Mouse (Mus musculus) intestine, embryonic 16.5 days (tissue): Measurements from ENCODE around the gene Gm45521. TPM values are rescaled to one million over a fixed set of nuclear protein-coding genes. Genes with fewer than 3 reads are reported as not detected.

ENCODE experiments used
- ATAC-seq: fragments of 200-750 bp; cut with Nextera tagmentation; 2 replicates; pipeline ENCODE4 v1.8.0; 2017; ENCODE audit warnings: moderate TSS enrichment, moderate library complexity
- H3K27ac ChIP-seq: fragments of 300-500 bp; sonication (generic); 2 replicates; pipeline ENCODE4 v1.5.1; 2014; ENCODE audit warnings: mild to moderate bottlenecking, low read length
- H3K27me3 ChIP-seq: fragments of 300-500 bp; sonication (generic); replicated peaks from 2 replicates; pipeline ENCODE4 v1.6.1; 2014; ENCODE audit warnings: low read length, control low read depth, mixed read lengths; ENCODE audit not compliant: control insufficient read depth, insufficient read depth
- H3K36me3 ChIP-seq: fragments of 300-500 bp; sonication (generic); 2 replicates; pipeline ENCODE4 v1.6.1; 2014; ENCODE audit warnings: low read length, control low read depth; ENCODE audit not compliant: control insufficient read depth, insufficient read depth
- H3K4me1 ChIP-seq: fragments of 300-500 bp; sonication (generic); 2 replicates; pipeline ENCODE4 v1.6.1; 2014; ENCODE audit warnings: low read length, control low read depth, mixed read lengths; ENCODE audit not compliant: control insufficient read depth, insufficient read depth
- H3K4me2 ChIP-seq: fragments of 300-500 bp; sonication (generic); 2 replicates; pipeline ENCODE4 v1.6.1; 2014; ENCODE audit warnings: low read depth, low read length, control low read depth
- H3K4me3 ChIP-seq: fragments of 300-500 bp; sonication (generic); 2 replicates; pipeline ENCODE4 v1.5.1; 2014; ENCODE audit warnings: mild to moderate bottlenecking, low read length
- H3K9ac ChIP-seq: fragments of 300-500 bp; sonication (generic); 2 replicates; pipeline ENCODE4 v1.6.1; 2014; ENCODE audit warnings: low read depth, low read length
- H3K9me3 ChIP-seq: fragments of 300-500 bp; sonication (generic); 2 replicates; pipeline ENCODE4 v1.6.1; 2016; ENCODE audit warnings: low read length, control low read depth; ENCODE audit not compliant: control insufficient read depth
- WGBS: fragments of 180-500 bp; shearing (Covaris S2); extraction: QIAGEN DNeasy Blood & Tissue Kit; methylation state at CpG from one replicate; pipeline ENCODE4 v1.1.7; 2014; 5-methylcytosine and 5-hydroxymethylcytosine counted together
- polyA plus RNA-seq: library from polyadenylated mRNA; unstranded; fragments of >200 nt; fragmentation: Nextera tagmentation; extraction: Ambion mirVana; gene quantifications from 2 replicates; pipeline ENCODE4 v1.2.1, GENCODE M21; 2015

Gene Gm45521
- polyA plus RNA-seq, 1 experiment from 2014 or later = not detected

DNA sequence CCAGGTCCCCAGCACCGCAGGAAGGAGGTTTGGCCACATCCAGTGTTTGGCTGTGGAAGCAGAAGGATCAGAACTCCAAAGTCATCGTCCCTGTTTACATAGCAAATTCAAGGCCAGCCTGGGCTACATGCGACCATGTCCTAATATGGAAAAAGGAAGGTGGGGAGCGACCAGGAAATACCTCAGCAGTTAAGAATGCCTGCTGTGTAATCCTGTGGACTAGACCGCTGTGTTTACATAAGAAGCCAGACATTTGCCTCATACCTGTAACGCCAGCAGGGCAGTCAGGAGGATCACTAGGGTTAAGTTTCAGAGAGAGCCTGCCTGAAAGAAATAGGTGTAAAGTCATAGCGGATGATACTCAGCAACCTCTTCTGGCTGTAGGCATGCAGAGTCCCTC lies 6.1 kb downstream of the Gm45521 start:
- H3K27ac ChIP-seq = 0 out of 2 replicates have a peak overlapping the region, but pooled peaks have one; percentile 24
- no peaks in the 10 kb centered on the region for H3K36me3 ChIP-seq
- H3K9me3 ChIP-seq = no peaks in the 10 kb centered on the region
- no peak overlapping the region for H3K4me3 ChIP-seq
- peaks cover 15% of the 10 kb centered on the region; the same call in 1 of the 2 replicates for H3K4me1 ChIP-seq
- ATAC-seq = peak; percentile 42; the same call in 1 of the 2 replicates
- 41% methylated on average over 7 of the region's 7 CpGs for WGBS
- H3K27me3 ChIP-seq = no peaks in the 10 kb centered on the region
- H3K4me2 ChIP-seq = no peak overlapping the region
- no peak overlapping the region for H3K9ac ChIP-seq

DNA sequence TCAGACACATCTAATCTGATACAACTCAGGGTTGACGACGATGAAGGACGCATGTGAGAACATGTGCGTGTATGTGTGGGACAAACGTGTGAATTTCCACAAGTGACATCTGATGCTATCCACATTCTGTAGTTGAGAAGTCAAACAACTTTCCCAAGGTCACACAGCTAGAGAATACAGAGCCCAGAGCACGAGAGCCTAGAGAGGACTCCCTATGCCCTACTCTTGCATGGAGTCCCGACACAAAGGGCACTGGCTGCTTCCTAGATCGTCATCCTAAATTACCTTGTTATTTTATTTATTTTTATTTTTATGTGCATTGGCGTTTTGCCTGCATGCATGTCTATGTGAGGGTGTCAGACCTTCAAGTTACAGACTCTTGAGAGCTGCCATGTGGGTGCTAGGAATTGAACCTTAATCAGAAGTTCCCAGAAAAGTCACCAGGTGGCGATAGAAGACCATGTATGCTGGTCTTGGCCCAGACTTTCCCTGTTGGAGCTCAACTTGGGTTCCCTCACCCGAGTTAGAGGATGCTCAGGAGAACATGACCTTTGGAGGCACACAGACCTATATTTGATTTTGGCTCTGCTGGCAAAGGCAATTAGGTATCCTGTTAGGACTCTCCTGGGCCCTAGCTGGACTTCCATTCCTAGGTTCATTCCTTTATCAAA lies 7.3 kb downstream of the Gm45521 start:
- Histone ChIP-seq H3K27ac (no peak overlapping the region), H3K9ac (no peak overlapping the region), H3K36me3 (no peaks in the 10 kb centered on the region), H3K4me2 (no peak overlapping the region), H3K4me3 (no peak overlapping the region), H3K9me3 (no peaks in the 10 kb centered on the region), H3K4me1 (peaks cover 15% of the 10 kb centered on the region; the same call in 1 of the 2 replicates), H3K27me3 (no peaks in the 10 kb centered on the region)
- 47% methylated on average over 11 of the region's 11 CpGs for WGBS
- ATAC-seq = peak; percentile 64

DNA sequence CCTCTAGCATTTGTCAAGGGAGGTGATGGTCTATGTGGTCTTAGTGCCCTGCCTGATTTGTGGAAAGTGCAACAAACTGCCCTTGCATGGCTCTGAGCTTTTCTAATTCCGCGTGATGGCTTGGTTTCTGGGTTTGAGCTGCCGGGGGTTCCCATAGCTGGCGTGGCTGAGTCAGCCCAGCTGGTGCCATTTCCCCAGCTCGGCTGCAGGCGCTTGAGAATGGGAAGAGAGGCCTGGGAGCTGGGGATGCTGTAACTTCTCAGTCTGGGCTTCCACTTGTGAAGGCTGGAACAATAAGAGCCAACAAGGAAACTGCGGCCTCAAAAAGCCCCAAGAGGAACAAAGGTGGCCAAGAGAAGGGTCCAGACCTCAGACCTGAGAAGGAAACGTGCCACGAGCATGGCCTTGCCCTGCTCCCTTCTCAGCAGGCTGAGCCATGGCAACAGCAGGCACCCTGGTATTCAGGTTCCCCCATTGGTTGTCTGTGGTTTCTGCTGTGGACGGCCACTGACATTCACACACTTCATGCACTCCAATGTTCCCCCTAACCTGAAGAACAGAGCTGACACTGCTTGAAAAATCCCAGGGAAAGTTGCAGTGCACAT lies 14.9 kb downstream of the Gm45521 start:
- Histone ChIP-seq H3K4me1 (no peaks in the 10 kb centered on the region), H3K27ac (no peak overlapping the region), H3K9ac (no peak overlapping the region), H3K4me2 (no peak overlapping the region), H3K9me3 (no peaks in the 10 kb centered on the region), H3K4me3 (no peak overlapping the region), H3K27me3 (no peaks in the 10 kb centered on the region), H3K36me3 (no peaks in the 10 kb centered on the region)
- no peak for ATAC-seq
- WGBS = 55% methylated on average over 10 of the region's 10 CpGs

DNA sequence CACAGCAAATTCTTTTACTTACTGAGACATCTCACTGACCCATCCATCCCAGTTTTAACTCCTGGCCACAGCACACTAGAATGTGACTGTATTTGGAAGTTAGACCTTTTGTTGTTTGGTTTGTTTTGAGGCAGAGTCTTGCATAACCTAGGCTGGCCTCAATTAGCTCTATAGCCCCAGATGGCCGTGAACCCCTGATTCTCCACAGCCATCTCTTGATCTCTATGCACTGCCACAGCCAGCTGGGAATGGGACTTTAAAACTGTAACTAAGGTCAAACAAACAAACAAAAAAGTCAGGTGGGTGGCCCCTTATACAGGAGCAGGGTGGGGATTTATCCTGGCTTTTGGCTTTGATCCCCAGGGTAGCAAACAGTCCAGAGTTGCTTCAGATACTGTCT lies 17.6 kb downstream of the Gm45521 start:
- H3K36me3 ChIP-seq = no peaks in the 10 kb centered on the region
- no peak overlapping the region for H3K9ac ChIP-seq
- H3K4me1 ChIP-seq = no peaks in the 10 kb centered on the region
- H3K27ac ChIP-seq = no peak overlapping the region
- WGBS = 83% methylated on average over 1 of the region's 1 CpGs
- no peaks in the 10 kb centered on the region for H3K9me3 ChIP-seq
- ATAC-seq = no peak
- no peaks in the 10 kb centered on the region for H3K27me3 ChIP-seq
- H3K4me3 ChIP-seq = no peak overlapping the region
- H3K4me2 ChIP-seq = no peak overlapping the region

DNA sequence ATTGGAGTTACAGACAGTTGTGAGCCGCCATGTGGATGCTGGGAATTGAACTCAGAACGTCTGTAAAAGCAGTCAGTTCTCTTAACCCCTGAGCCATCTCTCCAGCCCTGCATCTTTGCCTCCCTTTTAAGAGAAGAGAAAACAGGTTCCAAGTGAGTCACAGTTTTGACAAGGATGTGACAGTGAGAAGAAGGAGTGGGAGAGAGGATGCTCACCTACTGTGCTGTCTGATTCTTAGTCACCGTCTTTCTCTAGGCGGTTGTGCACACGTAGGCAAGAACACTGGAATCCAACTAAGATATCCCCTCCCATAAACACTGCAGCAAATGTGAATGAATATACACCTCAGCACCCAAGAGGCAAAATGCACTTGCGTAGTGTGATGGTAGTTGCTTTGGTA lies 18.1 kb downstream of the Gm45521 start:
- no peak overlapping the region for H3K27ac ChIP-seq
- H3K4me1 ChIP-seq = no peaks in the 10 kb centered on the region
- no peak overlapping the region for H3K4me2 ChIP-seq
- no peak overlapping the region for H3K4me3 ChIP-seq
- H3K9me3 ChIP-seq = no peaks in the 10 kb centered on the region
- no peak for ATAC-seq
- H3K9ac ChIP-seq = no peak overlapping the region
- H3K27me3 ChIP-seq = no peaks in the 10 kb centered on the region
- WGBS = 81% methylated on average over 6 of the region's 6 CpGs
- H3K36me3 ChIP-seq = no peaks in the 10 kb centered on the region

DNA sequence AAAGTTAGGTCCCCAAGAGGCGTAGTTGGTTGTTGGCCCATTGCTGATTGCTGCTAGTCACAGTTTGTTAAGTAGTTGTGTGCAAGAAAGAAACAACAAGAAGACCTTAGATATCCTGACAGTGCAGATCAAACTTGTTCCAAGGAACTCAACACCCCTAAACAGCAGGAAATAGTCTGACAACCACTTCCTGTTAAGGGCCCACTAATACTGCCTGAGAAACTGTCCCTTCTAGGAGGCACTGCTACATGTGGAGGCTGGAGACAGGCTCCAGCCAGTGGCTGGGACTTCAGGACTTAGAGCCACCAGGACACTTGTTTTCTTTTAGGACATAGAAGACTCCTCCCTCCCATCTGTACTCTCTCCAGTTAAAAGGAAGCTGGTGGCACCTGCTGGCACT lies 20.4 kb downstream of the Gm45521 start:
- 90% methylated on average over 1 of the region's 1 CpGs for WGBS
- Histone ChIP-seq H3K27me3 (no peaks in the 10 kb centered on the region), H3K4me1 (no peaks in the 10 kb centered on the region), H3K36me3 (no peaks in the 10 kb centered on the region), H3K4me2 (no peak overlapping the region), H3K9ac (no peak overlapping the region), H3K9me3 (no peaks in the 10 kb centered on the region), H3K4me3 (no peak overlapping the region), H3K27ac (no peak overlapping the region)
- no peak for ATAC-seq

DNA sequence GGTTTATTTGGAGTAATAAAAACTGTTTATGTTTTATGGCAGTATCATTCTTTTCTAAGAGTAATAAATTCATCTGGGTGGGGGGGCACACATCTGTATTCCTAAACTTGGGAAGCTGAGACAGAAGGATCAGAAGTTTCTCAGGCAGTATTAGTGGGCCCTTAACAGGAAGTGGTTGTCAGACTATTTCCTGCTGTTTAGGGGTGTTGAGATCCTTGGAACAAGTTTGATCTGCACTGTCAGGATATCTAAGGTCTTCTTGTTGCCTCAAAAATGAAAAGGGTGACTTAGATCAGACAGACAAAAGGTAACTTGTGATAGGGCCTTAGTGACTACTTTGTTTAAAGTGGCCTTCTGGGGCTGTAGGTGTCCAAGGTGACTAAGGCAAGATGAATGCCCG lies 21.1 kb downstream of the Gm45521 start:
- H3K4me1 ChIP-seq = no peaks in the 10 kb centered on the region
- no peak for ATAC-seq
- H3K36me3 ChIP-seq = no peaks in the 10 kb centered on the region
- H3K4me2 ChIP-seq = no peak overlapping the region
- H3K27ac ChIP-seq = no peak overlapping the region
- H3K9ac ChIP-seq = no peak overlapping the region
- WGBS = 81% methylated on average over 1 of the region's 1 CpGs
- H3K9me3 ChIP-seq = no peaks in the 10 kb centered on the region
- no peak overlapping the region for H3K4me3 ChIP-seq
- H3K27me3 ChIP-seq = no peaks in the 10 kb centered on the region

DNA sequence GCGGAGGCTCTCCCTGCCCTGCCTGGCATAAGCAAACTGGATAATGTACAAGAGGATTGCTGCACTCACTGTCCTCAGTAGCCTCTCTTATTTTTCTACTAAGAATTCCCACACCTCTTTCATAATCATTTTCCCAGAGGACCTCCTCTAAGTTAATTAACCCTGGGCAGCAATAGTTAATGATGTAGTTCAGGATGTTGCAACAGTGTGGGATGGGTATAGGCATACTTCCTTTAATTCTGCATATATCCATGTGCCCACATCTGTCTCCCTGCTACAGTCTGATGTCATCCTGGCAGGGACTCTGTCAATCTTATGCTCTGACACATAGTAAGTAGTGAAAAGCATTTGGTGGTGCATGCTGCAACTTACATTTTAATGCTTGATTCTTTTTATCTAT lies 24.1 kb downstream of the Gm45521 start:
- no peak for ATAC-seq

DNA sequence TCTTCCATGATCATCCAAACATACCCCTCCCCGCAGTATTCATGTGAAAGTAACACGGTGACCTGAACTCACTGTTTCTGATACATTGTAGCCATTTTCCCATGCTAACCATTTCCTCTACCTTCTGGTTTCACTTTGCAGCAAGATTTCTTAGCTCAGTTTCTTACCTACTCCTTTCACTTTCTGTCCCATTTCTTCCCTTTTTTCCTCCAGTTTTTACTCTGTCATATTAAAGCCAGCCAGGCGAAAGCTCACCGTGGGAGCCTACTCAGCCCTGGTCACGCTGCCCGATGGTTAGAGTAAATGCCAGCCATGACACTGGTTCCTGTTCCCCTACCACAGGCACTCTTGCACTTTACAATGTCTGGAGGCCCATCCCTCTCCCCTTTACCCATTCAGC lies 29.8 kb downstream of the Gm45521 start:
- WGBS = 92% methylated on average over 6 of the region's 6 CpGs
- H3K36me3 ChIP-seq = no peaks in the 10 kb centered on the region
- H3K4me2 ChIP-seq = no peak overlapping the region
- H3K9me3 ChIP-seq = no peaks in the 10 kb centered on the region
- no peak overlapping the region for H3K9ac ChIP-seq
- no peak overlapping the region for H3K27ac ChIP-seq
- no peaks in the 10 kb centered on the region for H3K27me3 ChIP-seq
- no peak overlapping the region for H3K4me3 ChIP-seq
- no peaks in the 10 kb centered on the region for H3K4me1 ChIP-seq
- ATAC-seq = no peak

More for the DNA sequence above, 24.1 kb downstream of the Gm45521 start:
- no peak overlapping the region for H3K27ac ChIP-seq
- H3K36me3 ChIP-seq = no peaks in the 10 kb centered on the region
- WGBS = 95% methylated on average over 1 of the region's 1 CpGs
- no peak overlapping the region for H3K9ac ChIP-seq
- no peaks in the 10 kb centered on the region for H3K4me1 ChIP-seq
- no peaks in the 10 kb centered on the region for H3K27me3 ChIP-seq
- no peaks in the 10 kb centered on the region for H3K9me3 ChIP-seq
- H3K4me3 ChIP-seq = no peak overlapping the region
- no peak overlapping the region for H3K4me2 ChIP-seq
